Mouse (Mus musculus): ENCODE measurements around the gene Slc44a5.

DNA sequence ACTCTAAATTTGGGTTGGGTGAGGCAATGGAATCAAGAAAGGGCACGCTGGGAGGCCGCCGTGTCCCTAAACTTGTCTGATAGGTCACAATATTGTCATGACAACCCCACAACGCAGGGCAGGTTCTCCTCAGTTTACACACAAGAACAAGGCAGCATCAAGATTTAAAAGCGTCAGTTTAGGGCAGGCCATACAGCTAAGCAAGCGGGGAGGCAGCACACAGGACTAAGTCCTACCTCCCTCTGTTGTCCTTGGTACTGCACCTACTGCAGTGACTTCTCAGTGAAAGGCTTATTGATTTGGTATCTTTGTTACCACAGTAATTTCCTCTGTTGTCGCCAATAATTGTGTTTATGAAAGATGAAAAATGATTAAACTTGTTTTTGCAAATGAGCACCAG is 109.7 kb downstream of the Slc44a5 start:
- TF ChIP-seq POLR2A (IDR thresholded peaks at IDR 0.05; ENCODE audit: control insufficient read depth, low read depth, low read length): no peak
- TF ChIP-seq CTCF (IDR thresholded peaks at IDR 0.05; ENCODE audit: control insufficient read depth, insufficient read depth, insufficient replicate concordance, low read depth, low read length): no peak
